Mouse (Mus musculus): ENCODE results near the gene Atp11a.
A peak's percentile ranks its signal among the peaks of the same experiment; 100 is the strongest.

Atp11a gene

GRCm38 (mm10) chr8:12825236-12825635 lies 68.4 kb downstream of the Atp11a start:
- no peak for TF ChIP-seq GATA4 (IDR thresholded peaks at IDR 0.05; ENCODE audit: insufficient replicate concordance, low read length)

- TF ChIP-seq GATA4 (IDR thresholded peaks at IDR 0.05; ENCODE audit: insufficient replicate concordance, low read length): no peak
Observed at GRCm38 (mm10) chr8:12825686-12826237, 68.9 kb downstream of the Atp11a start.

GRCm38 (mm10) chr8:12827124-12827523 lies 70.3 kb downstream of the Atp11a start:
- TF ChIP-seq GATA4 (IDR thresholded peaks at IDR 0.05; ENCODE audit: insufficient replicate concordance, low read length): no peak

GRCm38 (mm10) chr8:12828298-12828697 lies 71.5 kb downstream of the Atp11a start:
- TF ChIP-seq GATA4 (IDR thresholded peaks at IDR 0.05; ENCODE audit: insufficient replicate concordance, low read length): no peak

GRCm38 (mm10) chr8:12829381-12829780 lies 72.6 kb downstream of the Atp11a start:
- no peak for TF ChIP-seq GATA4 (IDR thresholded peaks at IDR 0.05; ENCODE audit: insufficient replicate concordance, low read length)

GRCm38 (mm10) chr8:12831659-12832589 lies 75.1 kb downstream of the Atp11a start:
- no peak for TF ChIP-seq GATA4 (IDR thresholded peaks at IDR 0.05; ENCODE audit: insufficient replicate concordance, low read length)

GRCm38 (mm10) chr8:12833616-12834015 lies 76.8 kb downstream of the Atp11a start:
- no peak for TF ChIP-seq GATA4 (IDR thresholded peaks at IDR 0.05; ENCODE audit: insufficient replicate concordance, low read length)

GRCm38 (mm10) chr8:12840834-12841233 lies 84.0 kb downstream of the Atp11a start:
- TF ChIP-seq GATA4 (IDR thresholded peaks at IDR 0.05; ENCODE audit: insufficient replicate concordance, low read length): no peak

GRCm38 (mm10) chr8:12842342-12842995 lies 85.7 kb downstream of the Atp11a start:
- TF ChIP-seq GATA4 (IDR thresholded peaks at IDR 0.05; ENCODE audit: insufficient replicate concordance, low read length): peak; percentile 88

GRCm38 (mm10) chr8:12844347-12844950 lies 87.6 kb downstream of the Atp11a start:
- TF ChIP-seq GATA4 (IDR thresholded peaks at IDR 0.05; ENCODE audit: insufficient replicate concordance, low read length): no peak

- no peak for TF ChIP-seq GATA4 (IDR thresholded peaks at IDR 0.05; ENCODE audit: insufficient replicate concordance, low read length)
Observed at GRCm38 (mm10) chr8:12846447-12846846, 89.6 kb downstream of the Atp11a start.

GRCm38 (mm10) chr8:12851241-12851640 lies 94.4 kb downstream of the Atp11a start:
- no peak for TF ChIP-seq GATA4 (IDR thresholded peaks at IDR 0.05; ENCODE audit: insufficient replicate concordance, low read length)

- no peak for TF ChIP-seq GATA4 (IDR thresholded peaks at IDR 0.05; ENCODE audit: insufficient replicate concordance, low read length)
Observed at GRCm38 (mm10) chr8:12856038-12856437, 99.2 kb downstream of the Atp11a start.

- TF ChIP-seq GATA4 (IDR thresholded peaks at IDR 0.05; ENCODE audit: insufficient replicate concordance, low read length): no peak
Observed at GRCm38 (mm10) chr8:12863061-12863460, 106.2 kb downstream of the Atp11a start.

- no peak for TF ChIP-seq GATA4 (IDR thresholded peaks at IDR 0.05; ENCODE audit: insufficient replicate concordance, low read length)
Observed at GRCm38 (mm10) chr8:12863608-12864007, 106.8 kb downstream of the Atp11a start.

Measured in liver, adult (tissue).